Mouse (Mus musculus): Measurements from ENCODE around the gene Vcl.

The Vcl gene

DNA sequence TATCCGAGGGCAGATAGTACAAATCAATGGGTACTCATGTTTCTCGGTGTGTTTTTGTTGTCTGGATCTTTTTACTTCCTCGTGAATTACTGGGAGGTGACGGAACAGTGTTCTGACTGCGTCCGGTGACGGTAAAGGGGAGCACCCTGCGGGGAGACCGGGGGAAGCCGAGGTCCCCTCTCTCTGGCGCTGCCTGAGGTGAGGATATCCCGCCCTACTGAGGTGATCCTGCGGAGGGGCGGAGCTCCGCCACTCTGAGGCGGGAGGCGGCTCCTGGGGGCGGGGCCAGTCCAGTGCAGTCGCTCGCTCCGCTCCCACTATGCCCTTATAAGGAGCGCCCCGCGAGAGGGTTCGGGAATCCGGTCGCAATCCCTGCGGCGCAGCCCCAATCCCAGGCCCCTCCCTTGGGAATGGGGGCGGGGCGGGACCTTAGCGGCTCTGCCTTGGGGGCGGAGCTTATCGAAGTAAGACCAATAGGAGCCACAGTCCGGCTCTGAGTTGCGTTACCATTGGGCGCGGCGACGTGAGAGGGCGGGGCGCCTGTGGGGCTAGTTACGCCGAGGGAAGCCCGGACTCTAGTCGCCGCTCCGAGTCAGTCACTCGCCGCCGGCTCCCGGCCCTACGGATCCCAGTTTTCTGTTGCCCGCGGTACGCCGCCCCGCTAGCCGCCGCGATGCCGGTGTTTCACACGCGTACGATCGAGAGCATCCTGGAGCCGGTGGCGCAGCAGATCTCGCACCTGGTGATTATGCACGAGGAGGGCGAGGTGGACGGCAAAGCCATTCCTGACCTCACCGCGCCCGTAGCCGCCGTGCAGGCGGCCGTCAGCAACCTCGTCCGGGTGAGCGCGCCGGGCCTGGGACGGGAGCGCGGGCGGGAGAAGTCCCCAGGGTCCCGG, at the start of gene Vcl:
Gene Vcl, plus strand, starts transcription at position 551 of the 898 bp plus-strand sequence.
- peak; percentile 98 for ATAC-seq (ENCODE audit: insufficient number of reproducible peaks, low FRiP score, low TSS enrichment)

DNA sequence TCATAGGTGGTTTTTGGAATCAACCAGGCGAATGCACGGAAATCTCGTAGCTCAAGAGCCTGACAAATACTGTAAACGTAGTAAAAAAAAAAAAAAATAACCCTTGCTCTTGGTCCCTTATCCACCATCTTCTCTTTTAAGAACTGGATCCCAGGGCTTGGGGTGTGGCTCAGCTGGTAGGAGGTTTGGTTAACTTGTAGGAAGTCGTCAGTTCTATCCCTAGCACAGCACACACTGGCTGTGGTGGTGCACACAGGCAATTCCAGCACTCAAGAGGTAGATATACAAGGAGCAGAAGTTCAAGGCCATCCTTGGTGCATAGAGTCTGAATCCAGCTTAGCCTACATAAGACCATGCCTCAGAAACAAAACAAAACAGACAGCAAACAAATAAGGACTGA, 44.5 kb upstream of the Vcl start:
- no peak for ATAC-seq (ENCODE audit: insufficient number of reproducible peaks, low FRiP score, low TSS enrichment)

DNA sequence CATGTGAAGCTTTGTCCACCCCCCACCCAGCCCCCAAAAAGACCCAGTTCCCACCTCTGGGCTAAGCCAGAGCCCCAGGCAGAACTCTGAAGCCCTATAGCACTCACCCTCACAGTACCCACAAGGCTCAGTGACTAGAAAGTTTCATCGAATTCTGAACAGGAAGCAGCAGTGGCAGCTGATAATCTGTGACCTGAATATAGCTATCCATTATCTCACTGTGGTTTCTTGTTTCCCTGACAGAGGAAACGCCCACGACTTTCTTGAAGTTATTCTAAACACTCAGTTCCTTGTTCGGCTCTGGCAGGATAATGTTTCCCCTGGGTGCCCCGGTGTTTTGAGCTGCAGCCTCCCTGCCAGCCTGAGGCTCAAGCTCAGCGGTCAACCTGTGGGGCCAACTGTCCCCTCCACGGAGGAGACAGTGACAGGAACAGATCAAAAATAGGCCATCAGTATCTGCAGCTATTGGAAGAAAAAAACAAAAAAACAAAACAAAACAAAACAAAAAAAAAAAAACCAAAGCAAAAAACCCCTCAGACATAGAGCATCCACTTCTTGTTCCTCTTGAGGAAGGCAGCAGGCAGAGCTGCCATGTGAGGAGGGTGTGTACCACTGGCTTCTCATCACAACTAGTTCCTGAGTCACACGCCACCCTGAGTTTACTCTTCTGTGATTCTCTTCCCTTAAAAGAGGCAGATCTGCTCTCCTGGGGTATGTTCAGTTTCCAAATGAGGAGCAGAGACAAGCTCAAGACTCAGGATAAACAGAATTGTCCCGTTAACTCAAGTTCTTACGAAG, 43.9 kb upstream of the Vcl start:
- ATAC-seq (ENCODE audit: insufficient number of reproducible peaks, low FRiP score, low TSS enrichment) = no peak

DNA sequence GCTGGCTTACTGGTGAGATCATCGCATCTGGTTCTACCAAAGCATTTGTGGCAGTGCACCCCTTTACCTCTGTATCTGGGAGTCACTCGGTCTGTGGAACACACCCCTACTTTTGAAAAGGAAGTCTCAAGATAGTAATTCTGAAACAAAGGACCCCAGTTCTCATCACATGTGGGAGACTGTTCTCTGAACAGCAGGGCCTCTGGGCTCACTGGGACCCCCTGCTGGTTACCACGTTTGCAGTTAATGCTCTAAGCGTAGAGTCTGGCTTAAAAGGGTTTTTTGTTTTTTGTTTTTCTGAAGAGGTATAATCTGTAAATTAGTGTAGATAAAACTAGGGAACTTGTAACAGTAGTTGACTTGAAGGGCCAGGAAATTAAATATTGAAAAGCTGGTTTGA, 42.9 kb upstream of the Vcl start:
- ATAC-seq (ENCODE audit: insufficient number of reproducible peaks, low FRiP score, low TSS enrichment) = no peak

DNA sequence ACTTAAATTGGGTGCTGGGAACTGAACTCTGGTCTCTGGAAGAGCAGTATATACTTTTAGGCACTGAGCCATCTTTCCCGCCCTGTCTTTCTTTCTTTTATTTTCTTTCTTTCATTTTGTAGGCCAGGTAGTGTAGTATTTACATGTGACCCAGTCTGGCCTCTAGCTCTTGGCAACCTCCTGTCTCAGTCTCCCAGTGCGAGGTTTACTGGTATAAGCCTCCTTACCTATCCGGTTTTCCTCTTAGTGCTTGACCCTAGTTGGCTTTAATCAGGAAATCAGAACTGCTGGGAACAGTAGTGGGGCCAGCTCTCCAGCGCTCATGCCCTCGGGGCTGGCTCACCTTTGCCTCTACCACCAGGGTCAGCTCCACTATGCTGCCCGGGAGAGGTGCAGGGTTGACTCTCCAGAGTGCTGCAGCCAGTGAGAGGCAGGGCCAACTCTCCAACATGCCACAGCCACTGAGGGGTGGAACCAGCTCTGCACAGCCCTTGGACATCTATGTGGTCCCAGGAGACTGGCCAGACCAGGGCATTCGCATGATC, 41.6 kb upstream of the Vcl start:
- no peak for ATAC-seq (ENCODE audit: insufficient number of reproducible peaks, low FRiP score, low TSS enrichment)

DNA sequence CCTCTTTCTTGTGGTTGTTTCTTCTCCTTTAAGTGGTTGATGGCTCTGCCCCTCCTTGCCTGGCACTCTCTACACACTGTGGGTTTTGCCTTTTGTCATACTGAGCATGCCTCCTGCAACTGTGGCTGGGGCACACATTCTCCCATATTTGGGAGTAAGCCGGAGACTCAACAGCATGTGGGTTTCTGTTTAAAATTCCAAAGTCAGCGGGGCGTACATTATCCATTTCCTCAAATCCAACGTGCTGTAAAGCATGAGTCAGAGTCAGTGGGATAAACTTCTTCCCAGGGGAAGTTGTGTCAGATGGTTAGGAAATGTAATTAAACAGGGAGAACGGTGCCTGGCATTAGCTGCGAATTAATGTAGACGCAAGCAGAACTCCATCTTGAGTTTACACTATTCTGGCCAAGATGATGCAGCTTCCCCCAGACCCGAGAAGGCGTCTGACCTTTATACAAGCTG, 37.2 kb upstream of the Vcl start:
- no peak for ATAC-seq (ENCODE audit: insufficient number of reproducible peaks, low FRiP score, low TSS enrichment)

DNA sequence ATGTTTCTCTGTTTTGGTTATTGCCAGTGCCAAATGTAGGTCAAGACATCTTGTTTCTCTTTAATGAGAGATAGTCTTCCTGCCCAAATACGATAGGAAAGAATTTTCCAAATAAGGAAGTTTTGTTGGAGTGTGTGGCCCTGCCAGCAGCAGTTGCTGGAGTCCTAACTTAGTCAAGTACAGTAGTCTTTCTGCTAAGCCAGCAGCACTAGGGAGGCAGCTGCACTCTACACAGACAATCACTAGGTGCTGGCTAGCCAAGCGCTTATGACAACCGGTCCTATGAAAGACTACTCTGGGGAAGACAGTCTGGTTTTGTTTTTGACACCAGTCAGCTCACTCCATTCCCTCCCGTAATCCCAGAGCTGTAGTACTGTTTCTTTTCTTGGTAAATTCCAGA, 35.4 kb upstream of the Vcl start:
- ATAC-seq (ENCODE audit: insufficient number of reproducible peaks, low FRiP score, low TSS enrichment) = no peak

DNA sequence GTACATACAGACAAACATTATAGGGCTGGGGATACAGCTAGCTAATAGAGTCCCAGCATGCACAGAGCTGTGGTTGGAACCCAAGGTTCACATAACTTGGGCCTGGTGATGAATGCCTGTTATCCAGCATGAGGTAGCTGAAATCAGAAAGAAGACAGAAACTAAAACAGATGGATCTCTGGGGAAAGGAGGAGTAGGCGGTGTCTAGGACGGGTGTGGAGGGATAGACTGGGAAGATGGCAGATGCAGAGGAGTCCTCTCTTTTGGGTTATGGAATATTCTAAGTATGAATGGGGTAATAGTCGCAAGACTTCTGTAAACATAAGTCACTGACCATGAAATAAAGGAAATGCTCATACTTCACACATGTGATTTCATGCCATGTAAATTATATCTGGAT, 27.9 kb upstream of the Vcl start:
- no peak for ATAC-seq (ENCODE audit: insufficient number of reproducible peaks, low FRiP score, low TSS enrichment)

DNA sequence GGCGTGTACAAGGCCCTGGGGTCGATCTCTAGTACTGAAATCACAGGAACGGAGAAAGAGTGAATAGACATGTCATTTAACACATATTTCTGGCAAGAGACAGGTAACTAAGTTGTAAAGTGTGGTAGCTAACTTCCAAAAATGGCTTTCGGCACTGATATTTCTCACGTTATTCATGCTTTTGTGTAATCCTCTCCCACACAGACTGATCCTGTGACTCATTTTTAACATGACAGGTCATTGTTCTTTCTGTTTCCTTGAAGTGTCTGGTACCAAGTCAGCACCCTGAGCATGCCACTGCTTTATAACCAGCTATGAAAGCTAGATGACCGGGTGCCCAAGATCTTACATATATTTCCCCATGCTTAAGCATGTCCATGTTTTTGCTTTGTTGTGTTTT, 26.1 kb upstream of the Vcl start:
- no peak for ATAC-seq (ENCODE audit: insufficient number of reproducible peaks, low FRiP score, low TSS enrichment)

DNA sequence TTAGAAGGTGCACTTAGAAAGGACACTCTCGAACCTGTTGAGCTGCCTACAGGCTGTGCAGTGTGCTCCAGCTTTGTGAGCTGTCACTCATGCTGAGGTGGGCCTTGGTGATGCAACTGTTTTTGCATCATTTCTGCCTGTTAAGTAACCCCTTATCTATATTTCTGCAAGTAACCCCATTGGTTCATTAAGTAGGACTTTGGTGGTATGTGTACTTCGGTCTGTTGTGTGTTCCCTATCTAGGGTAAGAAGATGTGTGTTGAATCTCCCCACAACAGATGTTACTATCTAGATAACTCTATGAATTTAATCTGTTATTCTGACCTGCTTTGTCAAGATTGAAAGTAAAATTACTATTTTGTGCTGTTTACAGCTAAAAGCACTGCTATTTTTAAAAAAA, 17.4 kb upstream of the Vcl start:
- no peak for ATAC-seq (ENCODE audit: insufficient number of reproducible peaks, low FRiP score, low TSS enrichment)

DNA sequence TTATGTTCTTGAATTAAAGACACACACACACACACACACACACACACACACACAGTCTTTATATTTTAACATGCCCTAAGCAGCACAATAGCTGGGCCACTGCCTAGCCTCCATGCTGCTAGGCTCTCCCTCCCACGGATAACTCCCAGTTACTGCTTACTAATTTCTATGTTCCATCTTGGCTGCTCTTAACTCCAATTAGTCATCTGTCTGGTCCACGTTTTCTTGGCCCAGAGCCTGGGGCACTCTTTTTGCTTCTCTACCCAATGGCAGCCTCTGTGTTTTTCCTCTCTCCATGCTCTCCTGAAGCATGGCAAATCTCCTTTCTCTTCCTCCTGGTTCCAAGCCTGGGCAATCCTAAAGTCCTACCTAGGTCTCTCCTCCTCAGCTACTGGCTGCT, 14.8 kb upstream of the Vcl start:
- ATAC-seq (ENCODE audit: insufficient number of reproducible peaks, low FRiP score, low TSS enrichment) = no peak

DNA sequence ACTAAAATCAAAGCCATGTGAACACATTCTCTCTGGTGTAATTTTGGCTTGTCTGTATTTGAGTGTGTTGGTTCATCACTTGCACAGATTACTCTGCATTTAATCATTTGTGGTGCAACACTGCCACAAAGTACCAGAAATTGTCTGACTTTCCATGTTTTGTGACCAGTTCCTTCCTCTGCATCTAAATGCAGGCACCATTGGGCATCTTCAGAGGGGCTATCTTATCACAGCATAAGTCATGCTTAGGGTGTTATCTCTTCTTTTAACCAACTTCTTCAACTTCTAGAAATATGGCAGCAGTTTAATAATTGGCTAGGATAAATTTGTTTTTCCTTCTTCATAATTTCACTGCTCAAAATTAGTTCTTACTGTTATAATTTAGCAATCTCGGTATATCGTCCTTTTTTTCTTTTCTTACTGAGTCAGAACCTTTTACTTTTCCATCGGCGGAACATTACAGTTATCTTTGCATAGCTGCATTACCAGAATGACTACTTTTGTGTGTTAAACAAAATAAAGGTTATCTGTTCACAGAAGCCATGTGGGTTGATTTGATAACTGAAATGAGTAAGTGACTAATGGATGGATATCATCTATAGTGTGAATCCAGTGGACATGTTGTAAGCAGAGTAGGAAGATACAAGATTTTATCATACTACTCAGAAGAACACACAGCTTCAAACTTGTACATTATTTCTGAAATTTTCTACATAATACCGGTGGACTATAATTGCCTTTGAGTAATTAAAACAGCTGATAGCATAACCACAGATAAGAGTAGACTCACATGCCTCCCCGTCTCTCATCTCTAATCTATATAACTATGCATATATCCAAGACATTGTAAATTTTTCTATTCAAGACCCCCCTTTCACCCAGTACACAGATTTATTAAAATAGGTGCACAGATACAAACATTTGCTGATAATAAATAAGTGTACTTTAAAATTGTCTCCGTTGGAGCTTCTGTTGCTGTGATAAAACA, 12.3 kb upstream of the Vcl start:
- ATAC-seq (ENCODE audit: insufficient number of reproducible peaks, low FRiP score, low TSS enrichment) = no peak

DNA sequence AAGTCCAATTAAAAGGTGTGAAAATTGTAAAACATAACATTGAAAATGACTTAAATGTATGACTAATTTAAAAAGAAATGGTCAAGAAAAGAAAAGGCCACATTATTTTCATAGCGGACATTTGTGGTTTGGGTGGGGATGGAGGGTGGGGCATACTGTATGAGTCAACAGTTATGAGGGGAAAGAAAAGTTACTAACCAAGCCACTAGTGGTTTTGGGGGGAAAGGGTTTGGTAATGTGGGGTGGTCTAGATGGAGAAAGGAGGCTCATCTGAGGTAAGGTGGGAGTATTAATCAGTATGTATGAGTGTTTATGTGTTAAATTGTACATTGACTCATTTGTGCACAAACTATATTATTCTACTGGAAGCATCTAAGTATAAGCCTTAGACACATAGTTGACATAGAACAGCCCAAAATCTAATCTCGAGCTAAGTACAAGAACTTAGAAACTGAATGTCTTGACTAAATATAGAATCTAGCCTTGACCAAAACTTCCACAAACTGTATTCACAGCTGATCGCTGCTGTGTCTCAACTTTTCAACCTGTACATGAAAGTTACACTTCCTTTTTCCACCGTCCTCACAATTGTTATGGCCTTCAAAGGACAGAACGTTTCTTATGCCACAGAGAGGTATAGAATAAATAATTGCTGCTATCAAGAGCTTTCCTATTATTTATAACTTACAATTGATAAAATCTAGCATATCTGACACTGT, 5.0 kb upstream of the Vcl start:
- no peak for ATAC-seq (ENCODE audit: insufficient number of reproducible peaks, low FRiP score, low TSS enrichment)

DNA sequence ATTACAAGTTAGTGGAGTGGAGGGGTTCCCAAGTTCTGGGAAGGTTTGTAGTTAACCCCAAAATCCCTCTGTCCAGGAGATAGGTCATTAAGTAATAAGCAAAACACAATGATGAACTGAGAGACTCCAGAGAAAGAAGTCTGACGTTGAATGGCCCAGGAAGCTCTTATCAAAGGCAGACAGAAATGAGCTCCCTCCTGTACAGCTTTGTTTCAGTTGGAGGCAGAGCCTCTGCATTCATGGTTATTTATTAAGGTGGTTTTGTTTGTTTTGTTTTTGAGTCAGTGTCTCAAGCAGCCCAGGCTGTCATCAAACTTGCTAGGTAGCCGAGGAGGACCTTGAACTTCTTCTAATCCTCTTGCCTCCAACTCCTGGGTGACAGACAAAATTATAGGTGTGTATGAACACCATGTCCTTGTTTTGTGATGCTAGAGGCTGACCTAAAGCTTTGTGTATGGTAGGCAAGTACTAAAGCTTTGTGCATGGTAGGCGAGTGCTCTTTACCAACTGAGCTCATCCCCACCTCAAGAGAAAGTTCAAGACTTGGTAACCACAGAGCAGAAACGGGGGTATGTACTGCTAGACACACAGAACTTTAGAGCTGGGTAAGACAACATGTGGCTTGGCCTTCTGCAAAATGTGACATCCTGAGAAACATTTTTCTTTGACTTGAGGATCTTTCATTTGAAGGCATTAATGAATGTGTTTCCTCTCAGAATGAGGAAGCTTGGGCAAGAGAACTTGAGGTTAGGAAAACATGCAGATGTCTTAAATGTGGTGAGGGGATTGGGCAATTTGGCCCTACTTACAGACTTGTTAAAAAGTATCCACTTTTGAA, 1.5 kb upstream of the Vcl start:
- no peak for ATAC-seq (ENCODE audit: insufficient number of reproducible peaks, low FRiP score, low TSS enrichment)

DNA sequence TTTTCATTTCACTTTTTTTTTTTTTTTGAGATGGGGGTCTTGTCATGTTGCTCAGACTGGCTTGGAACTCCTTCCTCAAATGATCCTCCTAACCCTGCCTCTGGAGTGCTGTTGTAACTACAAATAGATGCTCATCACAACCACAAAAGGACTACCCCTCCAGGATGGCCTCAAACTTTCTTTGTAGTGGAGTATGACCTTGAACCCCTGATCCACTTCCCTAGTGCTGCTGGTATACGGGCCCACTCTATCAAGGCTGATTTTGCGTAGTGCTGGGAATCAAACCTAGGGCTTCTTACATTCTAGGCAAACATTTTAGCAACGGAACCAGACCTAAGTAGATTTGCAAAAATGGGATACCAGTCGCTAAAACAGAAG, 901 bp upstream of the Vcl start:
- ATAC-seq (ENCODE audit: insufficient number of reproducible peaks, low FRiP score, low TSS enrichment) = no peak

DNA sequence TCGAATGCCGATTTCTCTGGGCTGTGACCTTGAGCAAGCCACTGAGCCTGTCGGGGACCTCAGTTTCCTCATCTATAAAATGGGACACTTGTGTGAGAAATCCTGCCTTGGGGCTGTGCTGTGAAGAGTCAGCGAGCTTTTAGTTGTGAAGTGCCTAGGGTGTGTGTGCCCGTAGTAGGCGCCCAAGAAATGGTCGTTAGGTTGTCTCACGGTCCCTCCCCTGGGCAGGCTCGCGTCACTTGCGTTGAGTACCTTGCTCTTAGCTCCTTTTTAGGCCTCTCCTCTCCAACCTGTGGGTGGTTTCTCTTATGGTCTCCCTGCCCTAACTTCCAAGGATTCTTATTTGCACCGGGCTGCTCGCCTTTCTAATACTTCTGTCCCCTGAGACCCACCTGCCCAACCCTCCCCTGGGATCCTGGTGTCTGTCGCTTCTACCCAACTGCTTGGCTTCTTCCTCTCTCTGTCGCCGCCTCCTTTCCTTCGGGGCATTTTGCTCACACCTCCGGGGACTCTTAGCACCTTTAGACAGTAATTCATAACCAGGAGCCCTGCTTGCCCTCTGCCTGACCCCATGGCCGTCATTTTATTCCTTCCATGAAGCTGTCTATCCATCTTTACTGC, 726 bp downstream of the Vcl start:
- no peak for ATAC-seq (ENCODE audit: insufficient number of reproducible peaks, low FRiP score, low TSS enrichment)

DNA sequence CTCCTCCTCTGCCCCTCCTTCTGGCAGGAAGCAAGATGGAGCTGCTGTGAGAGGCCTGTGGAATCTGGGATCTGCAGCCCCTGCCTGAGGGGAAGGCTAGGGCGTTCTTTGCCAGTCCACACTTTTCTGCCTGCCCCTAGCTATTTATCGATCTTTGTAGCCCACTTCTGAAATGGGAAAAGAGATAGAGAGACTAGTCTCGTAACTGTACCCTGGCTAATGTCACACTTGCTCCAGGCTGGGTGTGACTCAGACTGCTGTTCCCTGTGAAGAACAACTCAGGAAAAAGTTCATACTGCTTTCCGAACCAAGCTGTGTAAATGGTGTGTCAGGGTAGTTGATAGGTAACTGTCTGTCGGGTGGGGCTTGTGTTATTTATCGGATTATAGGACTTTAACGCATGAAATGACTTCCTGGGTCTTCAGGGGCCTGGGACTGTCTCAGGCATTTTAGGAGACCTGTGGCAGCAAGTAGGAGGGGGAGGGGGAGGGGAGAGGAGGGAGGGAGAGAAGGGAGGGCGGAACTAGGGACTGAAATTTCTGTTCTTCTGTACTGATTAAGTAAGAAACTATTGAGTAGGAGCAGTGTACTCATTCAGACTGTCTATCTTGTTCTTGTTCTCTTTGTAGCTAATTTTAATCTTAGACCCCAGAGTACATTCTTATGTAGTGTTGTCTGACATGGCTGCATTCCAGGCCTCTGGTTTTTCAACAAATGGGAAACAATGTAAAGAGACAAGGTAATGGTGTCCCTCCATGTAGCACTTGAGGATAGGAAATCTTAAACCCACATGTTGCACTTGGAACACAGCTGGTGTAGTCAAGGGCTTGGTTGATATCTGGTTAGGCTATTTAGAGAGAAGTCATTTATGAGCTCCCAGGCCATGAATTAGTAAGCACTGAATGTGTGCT, 1.5 kb downstream of the Vcl start:
- no peak for ATAC-seq (ENCODE audit: insufficient number of reproducible peaks, low FRiP score, low TSS enrichment)

Data from cerebellum, adult (tissue).